Mouse (Mus musculus): Measurements from ENCODE around the gene Atf7. TPM values are rescaled to one million over a fixed set of nuclear protein-coding genes. Genes with fewer than 3 reads are reported as not detected.

The Atf7 gene
- polyA plus RNA-seq, 1 experiment from 2014 or later, result 40.6 TPM

DNA sequence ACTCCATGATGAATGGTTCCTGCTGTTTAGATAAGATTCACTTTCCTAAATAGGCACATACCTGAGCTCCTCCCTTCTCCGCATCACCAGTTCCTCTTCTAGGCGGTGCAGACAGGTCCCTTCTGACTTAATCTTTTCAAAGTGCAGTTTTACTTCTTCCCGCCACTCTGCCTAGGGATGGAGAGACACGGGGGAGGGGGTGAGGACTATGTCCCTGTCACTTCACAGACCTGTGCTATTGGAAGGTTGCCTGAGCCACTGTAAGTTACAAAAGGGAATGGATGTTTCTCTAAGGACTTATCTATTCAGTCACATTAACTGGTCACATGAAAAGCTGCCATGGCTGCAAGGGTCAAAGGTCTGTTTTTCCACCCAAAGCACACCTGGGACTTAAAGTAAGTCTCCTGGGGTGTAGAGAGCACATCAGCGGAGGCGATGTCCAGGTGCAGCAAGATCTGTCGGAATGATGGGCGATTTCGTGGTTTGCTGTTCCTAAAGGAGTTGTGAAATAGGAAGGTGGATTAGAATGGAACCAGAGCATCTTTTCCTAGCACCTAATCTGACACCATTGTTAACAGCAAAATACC lies 122.9 kb downstream of the Atf7 start:
- WGBS, result 55% methylated on average over 9 of the region's 9 CpGs
- ATAC-seq (ENCODE audit: insufficient read depth, low FRiP score), result 0 out of 2 replicates have a peak, but pooled peaks have one; percentile 20

DNA sequence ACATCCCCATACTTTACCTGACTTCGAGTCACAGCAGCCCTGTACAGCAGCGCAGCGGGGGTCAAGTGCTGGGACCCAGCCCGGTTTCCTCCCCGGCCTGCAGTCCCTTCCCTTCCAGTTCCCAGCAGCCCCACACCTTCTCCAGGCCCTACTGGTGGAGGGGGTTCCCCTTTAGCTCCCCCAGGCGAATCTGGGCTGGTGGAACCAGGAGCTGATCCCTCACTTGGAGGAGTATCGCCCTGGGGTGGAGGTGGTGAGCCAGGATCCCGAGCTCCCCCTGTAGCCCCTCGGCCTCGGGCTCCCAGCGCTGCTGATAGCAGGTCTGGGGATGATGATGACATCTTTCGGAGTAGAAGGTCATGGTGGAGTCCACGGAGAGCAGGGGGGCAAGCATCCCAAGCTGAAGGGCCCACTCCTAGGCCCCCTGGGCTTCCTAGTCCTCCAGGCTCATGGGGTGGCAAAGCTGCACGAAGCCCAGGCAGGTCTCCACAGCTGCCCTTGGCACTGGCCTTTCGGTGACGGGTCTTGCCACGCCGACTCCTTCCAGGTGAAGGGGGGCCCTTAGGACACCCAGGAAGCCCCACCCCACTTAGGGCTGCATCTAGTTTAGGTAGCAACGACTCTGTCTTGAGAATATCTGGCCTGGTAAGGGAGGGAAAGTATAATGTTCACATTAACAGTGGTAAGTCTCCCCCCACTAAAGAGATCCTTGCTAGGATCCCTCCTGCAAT lies 124.0 kb downstream of the Atf7 start:
- 83% methylated on average over 19 of the region's 19 CpGs for WGBS
- Histone ChIP-seq H3K27me3 (ENCODE audit: control insufficient read depth, insufficient read depth, low read length) (no peaks in the 10 kb centered on the region), H3K4me3 (replicated peaks; ENCODE audit: low read length) (no peak overlapping the region), H3K9me3 (replicated peaks; ENCODE audit: control insufficient read depth, low read length) (no peaks in the 10 kb centered on the region), H3K36me3 (ENCODE audit: control insufficient read depth, insufficient read depth, low read length) (peaks cover 34% of the 10 kb centered on the region), H3K27ac (ENCODE audit: low read length) (no peak overlapping the region), H3K9ac (ENCODE audit: low read length) (no peak overlapping the region), H3K4me2 (ENCODE audit: low read depth, low read length) (no peak overlapping the region), H3K4me1 (ENCODE audit: control insufficient read depth, insufficient read depth, low read length) (no peaks in the 10 kb centered on the region)
- ATAC-seq (ENCODE audit: insufficient read depth, low FRiP score), result no peak; the same call in 1 of the 2 replicates

More for the DNA sequence above, 122.9 kb downstream of the Atf7 start:
- Histone ChIP-seq H3K27ac (ENCODE audit: low read length) (no peak overlapping the region), H3K4me3 (replicated peaks; ENCODE audit: low read length) (no peak overlapping the region), H3K36me3 (ENCODE audit: control insufficient read depth, insufficient read depth, low read length) (peaks cover 34% of the 10 kb centered on the region), H3K4me1 (ENCODE audit: control insufficient read depth, insufficient read depth, low read length) (no peaks in the 10 kb centered on the region), H3K27me3 (ENCODE audit: control insufficient read depth, insufficient read depth, low read length) (no peaks in the 10 kb centered on the region), H3K9ac (ENCODE audit: low read length) (no peak overlapping the region), H3K9me3 (replicated peaks; ENCODE audit: control insufficient read depth, low read length) (no peaks in the 10 kb centered on the region), H3K4me2 (ENCODE audit: low read depth, low read length) (no peak overlapping the region)

DNA sequence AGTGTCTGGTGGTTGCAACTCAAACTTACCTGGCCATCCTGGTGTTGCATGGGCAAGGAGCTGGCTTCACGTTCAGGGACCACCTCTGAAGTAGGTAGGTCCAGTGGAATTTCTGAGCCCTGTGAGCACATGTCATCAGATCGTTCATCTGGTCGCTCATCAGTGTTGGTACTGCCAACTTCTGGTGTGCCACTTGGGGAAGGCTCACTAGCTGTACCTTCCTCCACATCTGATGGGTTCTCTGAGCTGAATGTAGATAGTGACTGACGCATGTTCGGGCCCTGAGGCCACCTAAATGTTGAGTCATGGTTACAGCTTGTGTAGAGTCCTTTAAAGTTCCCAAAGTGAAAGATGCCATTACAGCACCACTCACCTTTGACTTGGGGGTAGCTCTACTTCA lies 124.8 kb downstream of the Atf7 start:
- no peak overlapping the region for H3K4me2 ChIP-seq (ENCODE audit: low read depth, low read length)
- no peaks in the 10 kb centered on the region for H3K4me1 ChIP-seq (ENCODE audit: control insufficient read depth, insufficient read depth, low read length)
- H3K36me3 ChIP-seq (ENCODE audit: control insufficient read depth, insufficient read depth, low read length), result peaks cover 34% of the 10 kb centered on the region
- H3K9ac ChIP-seq (ENCODE audit: low read length), result no peak overlapping the region
- H3K27ac ChIP-seq (ENCODE audit: low read length), result no peak overlapping the region
- no peaks in the 10 kb centered on the region for H3K9me3 ChIP-seq (replicated peaks; ENCODE audit: control insufficient read depth, low read length)
- WGBS, result 90% methylated on average over 5 of the region's 5 CpGs
- no peak overlapping the region for H3K4me3 ChIP-seq (replicated peaks; ENCODE audit: low read length)
- H3K27me3 ChIP-seq (ENCODE audit: control insufficient read depth, insufficient read depth, low read length), result no peaks in the 10 kb centered on the region
- no peak for ATAC-seq (ENCODE audit: insufficient read depth, low FRiP score)

DNA sequence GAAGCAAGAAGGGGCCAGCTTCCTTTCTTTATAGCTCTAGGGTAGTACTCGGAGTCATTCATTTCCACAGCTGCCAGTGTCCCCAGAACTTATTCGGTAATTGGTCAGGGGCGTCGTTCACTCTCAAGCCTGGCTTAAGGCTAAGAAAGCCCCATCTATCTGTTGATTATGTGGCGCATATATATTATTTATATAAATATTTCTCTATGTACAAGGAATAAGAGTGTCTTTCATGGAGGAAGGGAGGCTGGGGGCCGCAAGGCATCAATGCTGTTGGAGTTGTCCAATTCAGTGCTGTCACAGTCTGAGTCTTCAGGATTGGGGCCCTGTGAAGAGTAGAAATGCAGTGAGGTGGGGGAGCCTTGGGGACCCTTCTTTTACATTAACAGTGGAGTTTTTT lies 125.4 kb downstream of the Atf7 start:
- no peak overlapping the region for H3K9ac ChIP-seq (ENCODE audit: low read length)
- H3K36me3 ChIP-seq (ENCODE audit: control insufficient read depth, insufficient read depth, low read length), result peaks cover 38% of the 10 kb centered on the region
- H3K27ac ChIP-seq (ENCODE audit: low read length), result no peak overlapping the region
- no peak for ATAC-seq (ENCODE audit: insufficient read depth, low FRiP score)
- H3K4me2 ChIP-seq (ENCODE audit: low read depth, low read length), result no peak overlapping the region
- H3K4me1 ChIP-seq (ENCODE audit: control insufficient read depth, insufficient read depth, low read length), result no peaks in the 10 kb centered on the region
- whole genome bisulfite sequencing, result 89% methylated on average over 6 of the region's 6 CpGs
- no peaks in the 10 kb centered on the region for H3K27me3 ChIP-seq (ENCODE audit: control insufficient read depth, insufficient read depth, low read length)
- H3K9me3 ChIP-seq (replicated peaks; ENCODE audit: control insufficient read depth, low read length), result no peaks in the 10 kb centered on the region
- no peak overlapping the region for H3K4me3 ChIP-seq (replicated peaks; ENCODE audit: low read length)

DNA sequence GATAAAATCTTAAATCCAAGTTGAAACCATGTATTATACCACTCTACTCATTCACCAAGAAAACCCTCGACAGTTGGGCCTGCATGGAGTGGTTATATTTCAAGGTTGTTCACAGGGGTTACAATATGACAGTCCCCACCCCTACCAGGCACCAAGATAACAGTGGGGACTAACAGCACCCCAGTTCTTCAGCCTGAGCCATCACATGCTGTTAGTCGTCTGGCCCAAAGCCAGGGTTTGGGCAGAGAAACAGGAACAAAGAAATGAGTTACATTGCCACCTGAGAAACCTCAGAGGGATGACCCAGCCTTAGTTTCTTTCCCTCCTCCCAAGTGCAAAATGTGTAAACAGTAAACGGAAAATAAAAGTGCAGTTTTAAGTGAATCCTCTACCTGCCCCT lies 125.9 kb downstream of the Atf7 start:
- H3K4me2 ChIP-seq (ENCODE audit: low read depth, low read length), result no peak overlapping the region
- H3K9me3 ChIP-seq (replicated peaks; ENCODE audit: control insufficient read depth, low read length), result no peaks in the 10 kb centered on the region
- H3K27me3 ChIP-seq (ENCODE audit: control insufficient read depth, insufficient read depth, low read length), result no peaks in the 10 kb centered on the region
- no peak overlapping the region for H3K27ac ChIP-seq (ENCODE audit: low read length)
- no peak overlapping the region for H3K4me3 ChIP-seq (replicated peaks; ENCODE audit: low read length)
- ATAC-seq (ENCODE audit: insufficient read depth, low FRiP score), result no peak
- WGBS, result 63% methylated on average over 3 of the region's 3 CpGs
- no peak overlapping the region for H3K9ac ChIP-seq (ENCODE audit: low read length)
- peaks cover 38% of the 10 kb centered on the region for H3K36me3 ChIP-seq (ENCODE audit: control insufficient read depth, insufficient read depth, low read length)
- no peaks in the 10 kb centered on the region for H3K4me1 ChIP-seq (ENCODE audit: control insufficient read depth, insufficient read depth, low read length)

DNA sequence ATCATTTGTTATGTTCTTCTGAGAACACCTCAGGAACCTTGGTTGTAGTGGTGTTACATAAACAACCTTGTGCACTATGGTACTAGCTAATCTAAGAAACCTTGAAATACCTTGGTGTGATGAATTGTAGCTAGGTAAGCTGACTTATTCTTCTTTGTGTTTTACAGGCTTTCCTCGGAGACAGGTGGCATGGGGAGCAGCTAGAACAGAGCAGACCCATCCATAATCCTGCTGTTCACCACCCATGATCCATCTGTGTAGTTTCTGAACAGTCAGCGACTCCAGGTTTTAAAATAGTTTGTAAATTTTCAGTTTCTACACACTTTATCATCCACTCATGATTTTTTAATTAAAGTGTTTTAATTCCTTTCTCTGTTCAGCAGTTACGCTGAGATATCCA lies 126.9 kb downstream of the Atf7 start:
- H3K4me3 ChIP-seq (replicated peaks; ENCODE audit: low read length), result no peak overlapping the region
- H3K36me3 ChIP-seq (ENCODE audit: control insufficient read depth, insufficient read depth, low read length), result peaks cover 43% of the 10 kb centered on the region
- no peak for ATAC-seq (ENCODE audit: insufficient read depth, low FRiP score)
- 71% methylated on average over 3 of the region's 3 CpGs for WGBS
- no peaks in the 10 kb centered on the region for H3K4me1 ChIP-seq (ENCODE audit: control insufficient read depth, insufficient read depth, low read length)
- no peak overlapping the region for H3K4me2 ChIP-seq (ENCODE audit: low read depth, low read length)
- no peaks in the 10 kb centered on the region for H3K9me3 ChIP-seq (replicated peaks; ENCODE audit: control insufficient read depth, low read length)
- H3K27ac ChIP-seq (ENCODE audit: low read length), result no peak overlapping the region
- no peak overlapping the region for H3K9ac ChIP-seq (ENCODE audit: low read length)
- no peaks in the 10 kb centered on the region for H3K27me3 ChIP-seq (ENCODE audit: control insufficient read depth, insufficient read depth, low read length)

DNA sequence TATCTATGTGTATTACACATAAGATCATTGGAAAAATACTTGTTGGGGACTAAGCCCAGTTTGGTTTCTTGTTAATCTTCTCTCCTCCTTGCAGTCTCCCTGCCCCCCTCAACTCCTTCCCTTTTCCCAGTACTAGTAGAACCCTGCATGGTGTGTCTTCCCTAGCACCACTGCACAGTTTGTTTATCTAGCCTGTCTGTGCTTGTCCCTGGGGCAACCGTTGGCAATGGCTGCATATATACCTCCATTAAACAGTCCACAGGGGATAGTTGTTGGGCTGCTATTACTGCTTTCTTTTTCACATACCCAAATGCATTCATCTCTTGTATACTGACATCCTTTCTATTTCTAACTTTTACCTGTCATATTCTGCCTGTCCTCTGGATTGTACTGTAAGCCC lies 137.6 kb downstream of the Atf7 start:
- Histone ChIP-seq H3K36me3 (ENCODE audit: control insufficient read depth, insufficient read depth, low read length) (peaks cover 41% of the 10 kb centered on the region), H3K4me1 (ENCODE audit: control insufficient read depth, insufficient read depth, low read length) (no peaks in the 10 kb centered on the region), H3K4me2 (ENCODE audit: low read depth, low read length) (no peak overlapping the region), H3K9me3 (replicated peaks; ENCODE audit: control insufficient read depth, low read length) (no peaks in the 10 kb centered on the region), H3K27me3 (ENCODE audit: control insufficient read depth, insufficient read depth, low read length) (no peaks in the 10 kb centered on the region), H3K4me3 (replicated peaks; ENCODE audit: low read length) (no peak overlapping the region), H3K9ac (ENCODE audit: low read length) (no peak overlapping the region), H3K27ac (ENCODE audit: low read length) (no peak overlapping the region)
- ATAC-seq (ENCODE audit: insufficient read depth, low FRiP score), result no peak
- 56% methylated on average over 1 of the region's 1 CpGs for WGBS

DNA sequence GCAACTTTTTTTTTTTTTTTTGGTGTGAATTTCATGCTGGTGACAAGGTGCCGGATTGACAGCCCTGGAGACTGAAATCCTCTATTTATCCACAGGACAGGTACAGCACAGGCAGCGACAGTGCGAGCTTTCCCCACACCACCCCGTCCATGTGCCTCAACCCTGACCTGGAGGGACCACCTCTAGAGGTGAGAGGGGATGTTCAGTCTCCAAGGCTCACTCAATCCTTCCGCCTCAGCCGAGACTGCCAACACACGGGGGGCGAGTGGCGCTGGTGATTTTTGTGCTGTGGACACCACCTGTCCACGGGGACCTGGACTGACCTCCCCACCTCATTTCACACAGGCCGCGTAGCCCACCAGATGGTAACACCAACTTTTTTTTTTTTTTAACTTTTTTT lies 139.4 kb downstream of the Atf7 start:
- Histone ChIP-seq H3K27ac (ENCODE audit: low read length) (no peak overlapping the region), H3K4me2 (ENCODE audit: low read depth, low read length) (no peak overlapping the region), H3K27me3 (ENCODE audit: control insufficient read depth, insufficient read depth, low read length) (no peaks in the 10 kb centered on the region), H3K4me3 (replicated peaks; ENCODE audit: low read length) (no peak overlapping the region), H3K9ac (ENCODE audit: low read length) (no peak overlapping the region), H3K36me3 (ENCODE audit: control insufficient read depth, insufficient read depth, low read length) (peaks cover 43% of the 10 kb centered on the region), H3K9me3 (replicated peaks; ENCODE audit: control insufficient read depth, low read length) (no peaks in the 10 kb centered on the region), H3K4me1 (ENCODE audit: control insufficient read depth, insufficient read depth, low read length) (no peaks in the 10 kb centered on the region)
- ATAC-seq (ENCODE audit: insufficient read depth, low FRiP score), result no peak
- WGBS, result 88% methylated on average over 12 of the region's 12 CpGs

DNA sequence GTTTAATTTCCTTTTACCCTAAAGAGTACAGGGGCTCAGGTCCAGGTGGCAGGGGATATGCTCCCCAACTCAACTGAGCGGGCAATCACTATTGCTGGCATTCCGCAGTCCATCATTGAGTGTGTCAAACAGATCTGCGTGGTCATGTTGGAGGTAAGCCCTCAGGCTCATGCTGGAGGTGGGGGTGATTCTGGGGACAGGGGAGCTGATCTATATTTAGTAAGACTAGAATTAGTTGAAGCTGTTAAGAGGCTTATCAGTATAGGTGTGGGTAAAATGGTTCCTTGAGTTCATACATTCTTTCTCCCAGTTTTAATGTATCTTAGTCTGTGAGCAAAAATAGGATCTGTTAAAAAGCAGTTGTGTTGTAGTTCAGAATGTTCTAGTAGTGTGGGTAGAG lies 142.1 kb downstream of the Atf7 start:
- ATAC-seq (ENCODE audit: insufficient read depth, low FRiP score), result no peak
- Histone ChIP-seq H3K4me1 (ENCODE audit: control insufficient read depth, insufficient read depth, low read length) (no peaks in the 10 kb centered on the region), H3K36me3 (ENCODE audit: control insufficient read depth, insufficient read depth, low read length) (peaks cover 34% of the 10 kb centered on the region), H3K27ac (ENCODE audit: low read length) (no peak overlapping the region), H3K4me2 (ENCODE audit: low read depth, low read length) (no peak overlapping the region), H3K27me3 (ENCODE audit: control insufficient read depth, insufficient read depth, low read length) (no peaks in the 10 kb centered on the region), H3K4me3 (replicated peaks; ENCODE audit: low read length) (no peak overlapping the region), H3K9me3 (replicated peaks; ENCODE audit: control insufficient read depth, low read length) (no peaks in the 10 kb centered on the region), H3K9ac (ENCODE audit: low read length) (no peak overlapping the region)
- WGBS, result 83% methylated on average over 3 of the region's 3 CpGs
